Mouse (Mus musculus): ENCODE results near the gene Bicd1.
"Not testable (repeated sequence)": the region's sequence is repeated elsewhere in the genome, so short reads cannot be mapped to it uniquely, and the experiment has no call there.

The Bicd1 gene

DNA sequence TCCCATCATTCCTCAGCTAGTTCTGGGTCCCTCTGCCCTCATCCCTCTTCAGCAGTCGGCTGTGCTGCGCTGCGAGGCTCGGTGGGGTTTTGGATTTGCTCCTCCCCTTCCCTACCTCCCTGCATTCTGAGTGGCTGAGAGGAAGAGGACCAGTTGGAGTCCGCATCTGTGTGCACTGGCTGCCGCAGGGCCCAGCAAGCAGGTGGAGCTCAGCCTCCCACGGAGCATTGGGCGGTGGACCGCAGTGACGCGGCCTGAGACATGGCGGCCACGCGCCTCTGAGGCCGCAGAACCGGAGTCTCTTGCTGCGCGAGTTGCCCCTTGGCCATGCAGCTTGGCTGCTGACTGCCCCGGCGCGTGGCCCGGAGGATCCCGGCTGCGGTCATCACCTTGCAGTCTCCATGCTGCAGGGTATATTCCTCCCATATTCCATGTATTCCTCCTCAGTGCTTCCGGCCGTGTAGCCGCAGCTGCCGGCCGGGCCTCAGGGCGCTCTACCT lies at the start of gene Bicd1:
Bicd1 (plus strand) TSS at position 54 of the 500 bp plus-strand sequence.
- peak; percentile 98 for DNase-seq

DNA sequence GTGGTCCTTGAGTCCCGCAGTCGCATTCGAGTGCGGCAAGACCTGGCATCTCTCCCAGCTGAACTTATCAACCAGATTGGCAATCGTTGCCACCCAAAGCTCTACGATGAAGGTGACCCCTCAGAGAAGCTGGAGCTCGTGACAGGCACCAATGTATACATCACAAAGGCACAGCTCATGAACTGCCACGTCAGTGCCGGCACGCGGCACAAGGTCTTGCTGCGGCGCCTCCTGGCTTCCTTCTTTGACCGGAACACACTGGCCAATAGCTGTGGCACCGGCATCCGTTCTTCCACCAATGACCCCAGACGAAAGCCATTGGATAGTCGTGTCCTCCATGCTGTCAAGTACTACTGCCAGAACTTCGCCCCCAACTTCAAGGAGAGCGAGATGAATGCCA lies 46.2 kb upstream of the Bicd1 start:
- peak; percentile 41 for DNase-seq

DNA sequence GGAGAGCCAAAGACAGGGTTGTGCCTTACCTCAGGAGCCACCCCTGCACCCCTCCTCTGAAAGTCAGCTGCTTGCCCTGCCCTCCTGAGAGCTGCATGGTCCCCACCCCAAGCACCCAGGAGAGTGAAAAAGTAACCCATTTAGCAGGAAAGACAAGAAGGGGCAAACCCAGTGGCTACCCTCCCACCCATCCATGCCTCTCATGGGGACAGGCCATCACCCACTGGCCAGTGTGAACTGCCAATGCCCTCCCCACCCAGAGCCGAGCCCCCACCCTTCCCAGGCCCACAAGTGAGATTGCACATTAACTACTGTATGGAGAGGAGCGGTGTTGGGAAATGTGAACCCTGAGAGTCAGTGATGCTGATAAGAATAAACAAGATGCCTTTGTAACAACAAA lies 42.7 kb upstream of the Bicd1 start:
- peak; percentile 72 for DNase-seq

GRCm38 (mm10) chr6:149366403-149366802 lies 42.3 kb upstream of the Bicd1 start:
- DNase-seq: no peak

- peak; percentile 94 for DNase-seq
These were observed 33.7 kb upstream of the Bicd1 start for GRCm38 (mm10) chr6:149374986-149375457.

DNA sequence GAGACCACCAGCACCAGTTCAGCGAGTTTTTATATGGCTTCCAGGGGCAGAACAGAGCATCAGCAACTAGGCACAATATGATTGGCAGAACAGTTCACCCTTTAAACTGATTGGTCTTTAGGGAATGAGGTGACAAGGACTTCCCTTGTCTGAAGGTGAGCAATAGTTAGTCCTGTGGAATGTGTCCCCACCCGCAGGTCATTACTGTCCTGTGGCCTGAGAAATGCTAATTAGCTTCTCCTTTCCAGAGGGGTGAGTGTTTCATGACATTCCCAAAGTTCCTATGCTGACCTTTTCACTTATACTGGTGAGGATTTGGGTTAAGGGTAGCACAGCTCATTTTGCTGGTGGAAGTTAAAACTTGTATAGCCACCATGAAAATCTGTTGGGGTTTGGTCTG lies 25.2 kb upstream of the Bicd1 start:
- no peak for DNase-seq

GRCm38 (mm10) chr6:149386389-149386788 lies 22.3 kb upstream of the Bicd1 start:
- no peak for DNase-seq

GRCm38 (mm10) chr6:149389626-149390025 lies 19.1 kb upstream of the Bicd1 start:
- not testable (repeated sequence) for DNase-seq

- DNase-seq: no peak
These were observed 9.3 kb upstream of the Bicd1 start for GRCm38 (mm10) chr6:149399396-149399795.

DNA sequence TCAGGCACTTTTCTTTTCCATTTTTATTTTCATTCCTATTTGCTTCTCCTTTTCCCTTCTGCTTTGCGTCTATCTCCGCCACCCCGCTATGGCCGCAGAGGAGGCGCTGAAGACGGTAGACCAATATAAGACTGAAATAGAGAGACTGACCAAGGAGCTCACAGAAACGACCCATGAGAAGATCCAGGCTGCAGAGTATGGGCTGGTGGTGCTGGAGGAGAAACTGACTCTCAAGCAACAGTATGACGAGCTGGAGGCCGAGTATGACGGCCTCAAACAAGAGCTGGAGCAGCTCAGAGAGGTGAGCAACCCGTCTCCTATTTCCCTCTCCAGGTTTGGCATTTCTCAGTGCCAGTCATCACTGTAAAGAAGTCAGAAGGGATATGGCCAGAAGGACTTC lies 655 bp downstream of the Bicd1 start:
- DNase-seq: peak; percentile 87

GRCm38 (mm10) chr6:149409845-149410244 lies 1.2 kb downstream of the Bicd1 start:
- no peak for DNase-seq

DNA sequence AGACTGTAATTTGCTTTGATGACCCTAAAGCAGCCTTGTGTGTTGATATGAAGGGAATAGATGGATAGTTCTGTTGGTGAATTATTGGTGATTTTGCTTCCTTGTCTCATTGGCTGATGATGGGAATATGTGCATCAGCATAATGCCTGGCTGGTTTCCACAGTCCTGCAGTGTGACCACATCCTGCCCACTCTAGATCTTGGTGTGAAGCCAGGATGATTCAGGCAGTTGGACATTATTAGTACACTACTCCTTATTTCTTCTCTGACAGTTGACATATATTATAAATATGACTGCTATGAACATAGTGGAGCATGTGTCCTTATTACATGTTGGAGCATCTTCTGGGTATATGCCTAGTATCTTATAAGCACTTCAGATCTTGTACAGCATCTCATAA lies 4.6 kb downstream of the Bicd1 start:
- peak; percentile 70 for DNase-seq

- DNase-seq: no peak
These were observed 16.1 kb downstream of the Bicd1 start for GRCm38 (mm10) chr6:149424748-149425147.

DNA sequence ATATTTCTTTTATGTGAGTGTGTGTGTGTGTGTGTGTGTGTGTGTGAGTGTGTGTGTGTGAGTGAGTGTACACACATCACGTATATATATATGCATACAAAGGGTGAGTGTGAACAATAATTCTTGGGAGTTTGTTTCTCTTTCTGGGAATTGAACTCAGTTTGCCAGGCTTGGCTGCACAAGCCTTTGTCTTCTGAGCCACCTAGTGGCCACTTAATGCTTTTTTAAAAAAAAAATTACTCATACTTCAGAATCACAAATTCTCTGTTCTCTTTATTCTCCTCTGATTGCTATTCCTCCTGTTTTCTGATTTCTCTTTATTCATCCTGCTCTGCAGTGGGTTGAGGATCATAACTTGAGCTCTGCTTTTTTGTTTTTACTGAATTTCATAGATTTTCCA lies 30.5 kb downstream of the Bicd1 start:
- no peak for DNase-seq

DNA sequence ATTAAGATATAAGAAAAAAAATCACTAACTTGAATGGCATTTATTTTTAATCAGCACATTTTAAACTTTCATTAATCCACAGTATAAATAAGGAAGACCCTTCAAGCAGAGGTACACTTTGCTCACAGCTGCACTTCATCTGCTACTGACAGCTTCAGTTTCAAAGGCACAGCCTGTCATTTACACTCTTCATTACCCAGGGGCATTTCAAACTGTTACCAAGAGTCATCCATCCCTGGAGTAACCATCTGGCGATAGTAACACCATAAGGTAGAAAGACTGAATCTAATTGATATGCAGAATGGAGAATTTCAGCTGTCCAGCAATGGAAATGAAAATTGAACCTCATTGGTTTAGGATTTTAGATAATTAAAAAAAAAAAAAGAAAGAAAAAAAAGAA lies 34.2 kb downstream of the Bicd1 start:
- DNase-seq: no peak

- peak; percentile 78 for DNase-seq
These were observed 37.2 kb downstream of the Bicd1 start for GRCm38 (mm10) chr6:149445854-149446253.

DNA sequence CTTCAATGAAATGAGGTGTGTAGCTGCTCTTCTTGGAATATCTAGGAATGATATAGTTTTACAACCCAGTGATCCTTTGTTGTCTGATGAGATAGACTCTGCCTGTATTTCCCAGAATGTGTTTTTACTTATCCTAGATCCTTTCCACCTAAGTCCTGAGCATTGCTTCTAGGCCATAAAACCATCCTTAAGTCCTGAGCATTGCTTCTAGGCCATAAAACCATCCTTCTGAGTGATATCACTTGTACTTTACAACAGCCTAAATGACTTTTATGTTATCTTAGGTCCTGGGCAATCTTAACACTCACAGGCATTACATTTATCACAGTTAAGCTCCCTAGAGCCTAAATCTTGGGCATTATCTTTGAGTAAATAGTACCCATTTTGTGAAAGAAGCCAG lies 48.6 kb downstream of the Bicd1 start:
- DNase-seq: no peak

GRCm38 (mm10) chr6:149460971-149461370 lies 52.3 kb downstream of the Bicd1 start:
- DNase-seq: no peak

- peak; percentile 80 for DNase-seq
These were observed 62.8 kb downstream of the Bicd1 start for GRCm38 (mm10) chr6:149471477-149471876.

- not testable (repeated sequence) for DNase-seq
These were observed 63.8 kb downstream of the Bicd1 start for GRCm38 (mm10) chr6:149472441-149472840.

DNA sequence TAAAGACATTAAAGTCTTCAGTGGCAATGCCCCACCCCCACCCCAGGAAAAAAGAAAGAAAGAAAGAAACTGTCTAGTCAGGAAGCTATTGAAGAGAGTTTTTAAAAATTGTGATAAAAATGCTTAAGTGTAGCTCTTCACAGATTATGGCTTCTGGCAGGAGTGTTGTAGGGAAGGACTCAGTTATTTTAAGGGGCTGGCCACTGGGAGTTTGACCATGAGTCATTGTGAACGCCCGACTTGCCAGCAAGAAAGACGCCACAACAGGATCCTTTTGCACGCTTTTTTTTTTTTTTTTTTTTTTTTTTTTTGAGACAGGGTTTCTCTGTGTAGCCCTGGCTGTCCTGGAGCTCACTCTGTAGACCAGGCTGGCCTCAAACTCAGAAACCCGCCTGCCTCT lies 73.2 kb downstream of the Bicd1 start:
- not testable (repeated sequence) for DNase-seq

DNA sequence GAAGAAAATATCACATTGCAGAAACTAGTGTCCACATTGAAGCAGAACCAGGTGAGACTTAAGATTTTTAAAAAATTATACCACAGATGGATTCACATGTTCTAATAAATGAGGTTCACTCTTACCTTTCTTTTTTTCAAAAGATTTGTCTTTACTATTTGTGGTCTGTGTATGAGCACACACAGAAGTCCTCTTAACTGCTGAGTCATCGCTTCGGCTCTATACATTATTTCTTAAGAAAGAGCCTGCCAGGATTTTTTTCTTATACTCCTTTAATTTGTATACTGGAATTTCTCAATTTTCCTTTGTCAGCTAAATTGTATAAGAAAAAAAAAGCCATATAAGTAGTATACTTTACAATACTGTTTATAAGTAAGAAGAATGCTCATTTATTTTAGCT lies 86.0 kb downstream of the Bicd1 start:
- DNase-seq: no peak

DNA sequence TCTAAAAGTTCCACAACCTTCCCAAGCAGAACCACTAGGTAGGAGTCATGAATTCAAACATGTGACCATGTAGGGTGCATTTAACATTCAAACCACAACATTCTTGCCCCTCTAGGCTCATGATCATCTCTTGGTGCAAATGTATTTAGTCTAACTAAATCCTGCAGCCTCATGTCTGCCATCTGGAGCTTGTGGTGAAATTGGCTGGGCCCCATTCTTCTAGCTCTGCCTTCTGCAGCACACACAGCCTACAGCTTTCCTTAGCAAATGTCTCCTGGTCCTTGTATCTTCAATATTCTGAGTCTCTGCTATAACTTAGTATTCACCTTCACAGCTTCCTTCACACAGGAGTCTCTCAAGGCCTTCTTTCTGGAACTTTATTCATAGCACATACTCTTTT lies 87.2 kb downstream of the Bicd1 start:
- DNase-seq: no peak

GRCm38 (mm10) chr6:149565720-149566498 lies 157.2 kb downstream of the Bicd1 start:
- DNase-seq: peak; percentile 91

GRCm38 (mm10) chr6:149567219-149567618 lies 158.5 kb downstream of the Bicd1 start:
- no peak for DNase-seq
